Mouse (Mus musculus) brain, embryonic 14.5 days (tissue): ENCODE results near the gene Fez1. TPM values are rescaled to one million over a fixed set of nuclear protein-coding genes. Genes with fewer than 3 reads are reported as not detected.

Experiments
- DNase-seq: peaks from one replicate; pipeline ENCODE4 v3.0.0-alpha.2; 2011; ENCODE audit warnings: low read depth
- CTCF ChIP-seq: fragments of 200-500 bp; IDR thresholded peaks from 2 replicates; pipeline ENCODE4 v1.5.1; 2012; ENCODE audit warnings: inconsistent platforms, mild to moderate bottlenecking, moderate library complexity, borderline replicate concordance; ENCODE audit not compliant: insufficient read depth, insufficient read length; ENCODE audit errors: extremely low read depth
- POLR2A ChIP-seq: fragments of 200-500 bp; IDR thresholded peaks from 2 replicates; pipeline ENCODE4 v1.6.1; 2012; ENCODE audit warnings: mild to moderate bottlenecking, inconsistent platforms, borderline replicate concordance; ENCODE audit not compliant: poor library complexity, insufficient read depth, insufficient read length, severe bottlenecking; ENCODE audit errors: extremely low read depth
- polyA plus RNA-seq: library from polyadenylated mRNA; depleted of rRNA; stranded (reverse); fragments of >200 nt; gene quantifications from 2 replicates; pipeline ENCODE4 v1.2.3, GENCODE M21; 2012; rRNA removed

The Fez1 gene
- polyA plus RNA-seq, 1 experiment = 326 TPM

DNA sequence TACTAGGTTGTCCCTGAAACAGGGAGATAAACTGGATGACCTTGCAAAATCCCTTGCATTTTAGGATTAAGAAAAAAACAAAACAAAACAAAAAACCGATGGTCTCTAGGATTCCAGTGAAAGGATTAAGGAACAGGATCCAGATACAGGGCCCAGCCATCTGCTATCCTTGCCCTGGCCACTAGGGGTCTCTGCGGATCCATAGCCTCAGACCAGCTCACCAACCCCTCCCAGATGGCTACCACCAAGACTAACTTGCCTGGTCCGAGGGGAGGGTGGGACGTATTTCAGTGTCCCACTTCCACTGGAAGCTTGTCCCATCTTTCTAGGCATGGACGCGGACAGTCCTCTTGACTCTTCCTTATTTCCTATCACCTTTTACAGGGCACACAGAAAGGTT lies 94.7 kb downstream of the Fez1 start:
- TF ChIP-seq CTCF (peak; percentile 99), POLR2A (no peak)
- peak; percentile 82 for DNase-seq

DNA sequence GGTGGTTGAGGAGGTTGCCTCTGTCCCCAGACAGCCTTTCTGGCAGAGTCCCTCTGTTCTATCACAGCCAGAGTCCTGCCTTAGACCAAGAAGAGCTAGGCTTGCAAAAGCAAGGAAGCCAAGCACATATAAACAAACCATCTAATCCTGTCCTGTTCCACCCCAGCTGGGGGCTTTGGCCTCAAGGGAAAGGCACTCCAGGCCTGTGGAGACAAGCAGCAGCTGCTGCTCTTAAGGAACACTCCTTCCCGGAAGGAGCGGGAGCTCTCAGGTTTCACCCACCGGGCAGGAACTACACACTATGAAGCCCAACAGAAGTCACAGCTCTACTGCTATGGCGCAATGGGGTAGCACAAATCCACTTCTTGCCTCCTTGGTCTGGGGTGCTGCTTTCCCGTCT lies 95.3 kb downstream of the Fez1 start:
- DNase-seq = no peak
- TF ChIP-seq POLR2A = no peak
- TF ChIP-seq CTCF = no peak

DNA sequence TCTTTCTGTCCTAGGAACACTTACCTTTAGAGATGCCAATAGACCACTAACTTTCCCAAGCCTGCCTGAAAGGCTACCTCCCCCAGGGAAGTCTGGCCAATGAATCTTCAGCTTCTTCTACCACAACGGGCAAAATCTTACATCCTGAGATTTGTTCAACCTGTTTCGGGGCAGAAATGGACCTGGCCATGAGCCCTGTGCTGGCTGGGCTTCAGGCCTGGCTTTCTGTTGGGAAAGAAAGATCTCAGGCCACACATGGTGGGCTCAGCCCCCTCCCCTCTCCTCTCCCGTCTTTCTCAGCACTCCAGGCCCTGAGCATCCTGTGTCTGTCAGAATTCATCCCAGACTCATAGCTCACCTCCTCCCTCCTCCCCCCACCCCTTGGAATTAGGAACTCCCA lies 96.9 kb downstream of the Fez1 start:
- DNase-seq = no peak
- TF ChIP-seq CTCF (no peak), POLR2A (no peak)

DNA sequence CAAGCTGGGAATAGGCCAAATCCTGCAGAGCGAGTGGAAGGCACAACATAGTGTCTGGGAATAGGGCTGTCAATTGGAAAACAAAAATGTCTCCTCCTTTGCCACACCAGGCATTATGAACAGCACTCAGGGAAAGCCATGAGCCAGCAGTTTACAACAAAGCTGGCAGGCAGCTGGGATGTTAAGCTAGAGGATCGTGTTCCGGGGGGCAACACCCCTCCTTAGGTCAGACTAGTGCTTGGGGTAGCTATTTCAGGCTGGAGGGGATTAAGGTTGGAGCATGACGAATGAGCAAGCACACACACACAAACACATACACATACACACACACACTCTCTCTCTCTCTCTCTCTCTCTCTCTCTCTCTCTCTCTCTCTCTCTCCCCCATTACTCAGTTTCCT lies 97.8 kb downstream of the Fez1 start:
- no peak for TF ChIP-seq CTCF
- TF ChIP-seq POLR2A = no peak
- peak; percentile 66 for DNase-seq

DNA sequence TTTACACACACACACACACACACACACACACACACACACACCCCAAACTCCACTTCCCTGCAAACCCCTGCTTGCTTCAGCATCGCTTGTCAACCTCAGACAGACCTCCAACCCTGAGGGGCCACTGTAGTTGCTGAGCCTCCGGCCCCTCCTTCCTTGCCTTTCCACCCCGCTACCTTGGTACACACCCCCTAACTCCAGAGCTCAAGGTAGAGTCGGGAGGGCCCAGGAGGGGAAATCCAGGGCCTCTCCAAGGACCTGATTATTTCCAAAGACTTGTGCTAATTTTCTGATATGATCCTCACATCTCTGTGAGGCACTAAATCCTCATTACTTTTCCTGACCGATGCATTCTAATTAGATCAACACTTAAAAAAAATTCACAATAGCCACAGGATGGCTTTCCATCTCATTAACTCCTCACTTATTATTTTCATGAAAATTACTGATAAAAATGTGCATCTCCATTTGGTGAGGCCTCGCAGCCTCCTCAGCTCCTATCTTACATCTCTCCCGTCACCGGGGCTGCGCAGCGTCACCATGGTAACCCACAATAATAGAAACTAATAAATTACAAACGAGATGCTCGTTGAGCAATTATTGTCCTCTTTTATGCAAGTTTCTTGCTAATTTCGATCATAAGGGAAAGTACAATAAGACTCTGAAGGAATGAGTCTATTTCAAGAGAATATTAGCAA lies 100.2 kb downstream of the Fez1 start:
- TF ChIP-seq CTCF = no peak
- no peak for TF ChIP-seq POLR2A
- peak; percentile 82 for DNase-seq

DNA sequence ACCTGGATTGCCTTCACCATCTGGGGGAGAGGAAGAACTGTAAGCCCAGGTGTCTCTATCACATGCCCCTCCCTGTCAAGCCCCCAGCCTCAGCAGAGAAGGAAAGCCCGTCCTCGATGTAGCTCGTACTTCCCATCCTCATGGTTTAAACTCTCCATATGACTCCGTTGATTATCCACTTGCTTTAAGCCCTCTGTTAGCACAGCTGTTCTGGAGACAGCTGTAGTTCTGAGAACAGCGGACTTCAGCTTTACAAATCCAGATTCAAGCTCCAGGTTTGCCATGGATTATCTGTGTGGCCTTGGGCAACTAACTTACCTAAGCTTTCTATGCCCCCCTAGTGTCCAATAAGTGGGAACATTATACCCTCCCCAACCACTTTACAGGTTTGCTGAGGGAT lies 102.1 kb downstream of the Fez1 start:
- no peak for TF ChIP-seq POLR2A
- no peak for TF ChIP-seq CTCF
- DNase-seq = no peak

Other genes with a start within 250 kb of the Fez1 start
- not detected in 2 replicates for gene Gm17689, start 239.2 kb upstream of the Fez1 start, polyA plus RNA-seq
- gene A630095E13Rik, start 178.5 kb upstream of the Fez1 start, polyA plus RNA-seq = not detected in 2 replicates
- gene Acrv1, start 128.6 kb upstream of the Fez1 start, polyA plus RNA-seq = not detected in 2 replicates
- 6.5 and 9.1 TPM in 2 replicates for gene Chek1, start 94.8 kb upstream of the Fez1 start, polyA plus RNA-seq
- 86.6 and 96.4 TPM in 2 replicates for gene Stt3a, start 54.2 kb upstream of the Fez1 start, polyA plus RNA-seq
- 117 and 122 TPM in 2 replicates for gene Ei24, start 24.5 kb upstream of the Fez1 start, polyA plus RNA-seq